40 mouse cellular contexts compared by ENCODE assay signal in genomic region chr13:111604826-111605225, GRCm38 (mm10). TPM values are rescaled to one million over a fixed set of nuclear protein-coding genes. Genes with fewer than 3 reads are reported as not detected.
DNase-seq lines count a peak whose midpoint lies in the region; ATAC-seq and TF ChIP-seq lines count a peak whose summit lies in the region.
"Had no signal": no experiment of that assay in that cellular context is flagged by ENCODE, and none has a peak within 500 bp of the region (broad histone marks: within the 10 kb centered on the region; RNA-seq: fewer than 3 reads in every experiment).

No protein-coding gene starts in this region.

- peak overlapping the region; percentile 39 for H3K4me2 ChIP-seq in liver, embryonic 12.5 days
- H3K4me2 ChIP-seq in liver, postnatal 0 days (ENCODE audit: low read depth, low read length): peak overlapping the region; percentile 40; the same call in 1 of the 2 replicates
- H3K4me2 ChIP-seq: embryonic facial prominence, embryonic 12.5 days; forebrain, embryonic 12.5 days; heart, embryonic 12.5 days; hindbrain, embryonic 14.5 days; limb, embryonic 13.5 days; midbrain, embryonic 15.5 days had no signal

- H3K36me3 ChIP-seq in liver, embryonic 12.5 days: no peaks in the 10 kb centered on the region
- no peaks in the 10 kb centered on the region for H3K36me3 ChIP-seq in liver, postnatal 0 days (replicated peaks; ENCODE audit: insufficient read depth, low read length)
- no peaks in the 10 kb centered on the region for H3K36me3 ChIP-seq in limb, embryonic 10.5 days
- H3K36me3 ChIP-seq: embryonic facial prominence, embryonic 12.5 days; forebrain, embryonic 12.5 days; heart, embryonic 12.5 days; limb, embryonic 13.5 days; midbrain, embryonic 10.5 days; midbrain, embryonic 15.5 days had no signal

- H3K4me3 ChIP-seq in liver, embryonic 12.5 days: no peak overlapping the region
- no peak overlapping the region for H3K4me3 ChIP-seq in liver, postnatal 0 days (ENCODE audit: low read depth, low read length)
- H3K4me3 ChIP-seq in limb, embryonic 10.5 days: no peak overlapping the region
- H3K4me3 ChIP-seq: embryonic facial prominence, embryonic 12.5 days; forebrain, embryonic 12.5 days; heart, adult 2 months; heart, embryonic 12.5 days; left cerebral cortex, adult 2 months; limb, embryonic 13.5 days; midbrain, embryonic 10.5 days; midbrain, embryonic 15.5 days had no signal

- H3K27me3 ChIP-seq in liver, embryonic 12.5 days (replicated peaks): no peaks in the 10 kb centered on the region
- H3K27me3 ChIP-seq in liver, postnatal 0 days (ENCODE audit: insufficient read depth, low read length): no peaks in the 10 kb centered on the region
- no peaks in the 10 kb centered on the region for H3K27me3 ChIP-seq in limb, embryonic 10.5 days (ENCODE audit: low read depth, poor library complexity, severe bottlenecking)
- H3K27me3 ChIP-seq: embryonic facial prominence, embryonic 12.5 days; forebrain, embryonic 12.5 days; heart, embryonic 12.5 days; limb, embryonic 13.5 days; midbrain, embryonic 15.5 days; Patski had no signal

- H3K9ac ChIP-seq in liver, embryonic 12.5 days: 0 out of 2 replicates have a peak overlapping the region, but pooled peaks have one; percentile 36
- H3K9ac ChIP-seq in liver, postnatal 0 days (replicated peaks): no peak overlapping the region
- H3K9ac ChIP-seq: embryonic facial prominence, embryonic 12.5 days; forebrain, embryonic 12.5 days; heart, embryonic 12.5 days; hindbrain, embryonic 14.5 days; limb, embryonic 13.5 days; midbrain, embryonic 15.5 days had no signal

- DNase-seq in c-Kit-positive CD71-positive TER-119-negative erythroid progenitor cells, embryonic 14.5 days (ENCODE audit: low read depth): peak; percentile 43
- no peak for DNase-seq in liver, postnatal 0 days
- DNase-seq in limb, embryonic 10.5 days (ENCODE audit: low spot score): no peak
- DNase-seq in ovary, postnatal 10 days (ENCODE audit: low spot score): no peak
- no peak for DNase-seq in frontal cortex, postnatal 36 days (ENCODE audit: low spot score in 2 of 2)
- no peak for DNase-seq in adipocyte (ENCODE audit: low spot score)
- DNase-seq: adrenal gland, postnatal 25 days; B cell, adult 2 months; cerebellum, adult 9-10 months; cerebellum, postnatal 36 days; embryo, embryonic 11 days; gastrocnemius, postnatal 25 days; heart, adult 2 months; kidney, adult 9 months; kidney, postnatal 14 days; layer of hippocampus, adult 9-11 months; lung, adult 2 months; lung, postnatal 10 days; thymus, postnatal 14 days had no signal

- H3K4me1 ChIP-seq in liver, embryonic 12.5 days: peaks cover 18% of the 10 kb centered on the region
- no peaks in the 10 kb centered on the region; the same call in none of the 2 replicates for H3K4me1 ChIP-seq in liver, postnatal 0 days (ENCODE audit: insufficient read depth)
- H3K4me1 ChIP-seq in limb, embryonic 10.5 days: no peaks in the 10 kb centered on the region
- H3K4me1 ChIP-seq: embryonic facial prominence, embryonic 12.5 days; forebrain, embryonic 12.5 days; heart, embryonic 12.5 days; limb, embryonic 13.5 days; midbrain, embryonic 10.5 days; midbrain, embryonic 15.5 days had no signal

- ATAC-seq in erythroblast, adult 5-6 weeks (replicated peaks; ENCODE audit: low FRiP score, poor library complexity, severe bottlenecking): peak; percentile 57; the same call in 1 of the 2 replicates
- ATAC-seq in liver, embryonic 12.5 days: peak; percentile 97
- peak; percentile 54 for ATAC-seq in liver, postnatal 0 days
- ATAC-seq: intestine, postnatal 0 days; midbrain, embryonic 15.5 days; Patski had no signal

- TF ChIP-seq EP300 in liver, postnatal 0 days (IDR thresholded peaks at IDR 0.05; ENCODE audit: low read depth): 0 out of 2 replicates have a peak, but pooled peaks have one; percentile 16

- H3K9me3 ChIP-seq in liver, embryonic 12.5 days (replicated peaks): no peaks in the 10 kb centered on the region
- H3K9me3 ChIP-seq in liver, postnatal 0 days (ENCODE audit: low read length): peaks cover 4% of the 10 kb centered on the region
- no peaks in the 10 kb centered on the region for H3K9me3 ChIP-seq in limb, embryonic 10.5 days (replicated peaks)
- H3K9me3 ChIP-seq: embryonic facial prominence, embryonic 12.5 days; forebrain, embryonic 12.5 days; midbrain, embryonic 10.5 days; midbrain, embryonic 15.5 days had no signal

- 32% methylated on average over 5 of the region's 5 CpGs for WGBS in liver, embryonic 12.5 days (ENCODE audit: insufficient replicate concordance)
- 75% methylated on average over 5 of the region's 5 CpGs for WGBS in liver, postnatal 0 days (ENCODE audit: insufficient replicate concordance)
- 92% methylated on average over 5 of the region's 5 CpGs for WGBS in limb, embryonic 10.5 days

- no peak overlapping the region for H3K27ac ChIP-seq in liver, embryonic 12.5 days
- no peak overlapping the region for H3K27ac ChIP-seq in liver, postnatal 0 days (ENCODE audit: low read depth)
- H3K27ac ChIP-seq in limb, embryonic 10.5 days: no peak overlapping the region
- H3K27ac ChIP-seq: embryonic facial prominence, embryonic 12.5 days; forebrain, embryonic 12.5 days; heart, adult 2 months; hindbrain, embryonic 14.5 days; left cerebral cortex, adult 2 months; limb, embryonic 13.5 days; macrophage; midbrain, embryonic 10.5 days; midbrain, embryonic 15.5 days had no signal

- no peak for TF ChIP-seq CTCF in liver, postnatal 0 days (IDR thresholded peaks at IDR 0.05; ENCODE audit: low read depth)

RNA-seq across cellular contexts. Expression of gene Gm10198, which starts 12.2 kb away (rescaled TPM):
- total RNA-seq in erythroblast, adult 5-6 weeks (2015; ENCODE audit: low replicate concordance): not detected in 2 replicates
- not detected in 2 replicates for total RNA-seq in erythroblast, adult 5-6 weeks (2017; ENCODE audit: low replicate concordance)
- polyA plus RNA-seq in liver, embryonic 12.5 days (2016; fragmentation: Nextera tagmentation; extraction: Ambion mirVana): not detected in 2 replicates
- polyA plus RNA-seq in liver, postnatal 0 days (2015; fragmentation: Nextera tagmentation; extraction: Ambion mirVana): not detected in 2 replicates
- polyA plus RNA-seq in limb, embryonic 10.5 days (2016; fragmentation: Nextera tagmentation; extraction: Ambion mirVana): not detected in 2 replicates
- total RNA-seq: adrenal gland, postnatal 25 days; gastrocnemius, adult 18-20 months; gastrocnemius, postnatal 25 days; heart, adult 2 months; hematopoietic stem cell, adult 5-6 weeks; left cerebral cortex, adult 2 months; left cerebral cortex, postnatal 25 days; neutrophil, adult 5-6 weeks had no signal
- polyA plus RNA-seq: embryonic facial prominence, embryonic 12.5 days; forebrain, embryonic 12.5 days; heart, adult 2 months; heart, embryonic 12.5 days; heart, postnatal 0 days; hindbrain, embryonic 14.5 days; intestine, postnatal 0 days; limb, embryonic 13.5 days; lung, adult 2 months; macrophage; midbrain, embryonic 10.5 days; midbrain, embryonic 15.5 days; neural tube, embryonic 11.5 days; Patski; stomach, embryonic 14.5 days; urinary bladder, adult 2 months had no signal

RNA-seq across cellular contexts. Expression of gene Gm49496, which starts 55.1 kb away (rescaled TPM):
- total RNA-seq in erythroblast, adult 5-6 weeks (2015; ENCODE audit: low replicate concordance): not detected in 2 replicates
- not detected in 2 replicates for total RNA-seq in erythroblast, adult 5-6 weeks (2017; ENCODE audit: low replicate concordance)
- not detected in 2 replicates for polyA plus RNA-seq in liver, embryonic 12.5 days (2016; fragmentation: Nextera tagmentation; extraction: Ambion mirVana)
- polyA plus RNA-seq in liver, postnatal 0 days (2015; fragmentation: Nextera tagmentation; extraction: Ambion mirVana): 0.14 TPM in 1 of 2 replicates, not detected in the other
- not detected in 2 replicates for polyA plus RNA-seq in limb, embryonic 10.5 days (2016; fragmentation: Nextera tagmentation; extraction: Ambion mirVana)
- total RNA-seq: adrenal gland, postnatal 25 days; gastrocnemius, adult 18-20 months; gastrocnemius, postnatal 25 days; heart, adult 2 months; hematopoietic stem cell, adult 5-6 weeks; left cerebral cortex, adult 2 months; left cerebral cortex, postnatal 25 days; neutrophil, adult 5-6 weeks had no signal
- polyA plus RNA-seq: embryonic facial prominence, embryonic 12.5 days; forebrain, embryonic 12.5 days; heart, adult 2 months; heart, embryonic 12.5 days; heart, postnatal 0 days; hindbrain, embryonic 14.5 days; intestine, postnatal 0 days; limb, embryonic 13.5 days; lung, adult 2 months; macrophage; midbrain, embryonic 10.5 days; midbrain, embryonic 15.5 days; neural tube, embryonic 11.5 days; stomach, embryonic 14.5 days; urinary bladder, adult 2 months had no signal
